Mouse (Mus musculus) CH12.LX (cell line): Measurements from ENCODE around the gene Map2k5.

ENCODE experiments used
- CHD2 ChIP-seq: IDR thresholded peaks from 2 replicates; pipeline ENCODE4 v1.6.1; 2011; ENCODE audit warnings: low read length, improper control_type of control experiment
- CTCF ChIP-seq, 2 experiments: IDR thresholded peaks in 1 of 2; conservative IDR thresholded peaks in 1 of 2; 2 replicates each; pipeline ENCODE4 v1.5.1; 2011 to 2012; ENCODE audit warnings: low read depth in 2 of 2, low read length in 2 of 2, improper control_type of control experiment in 1 of 2, inconsistent platforms in 1 of 2, mild to moderate bottlenecking in 1 of 2, moderate library complexity in 1 of 2
- ETS1 ChIP-seq: conservative IDR thresholded peaks from 2 replicates; pipeline ENCODE4 v1.6.1; 2012; ENCODE audit warnings: low read depth, mild to moderate bottlenecking, inconsistent platforms, low read length, improper control_type of control experiment, moderate library complexity
- MAX ChIP-seq: IDR thresholded peaks from 2 replicates; pipeline ENCODE4 v1.6.1; 2011; ENCODE audit warnings: low read length, improper control_type of control experiment
- POLR2A ChIP-seq: IDR thresholded peaks from 2 replicates; pipeline ENCODE4 v1.6.1; 2011; ENCODE audit warnings: low read depth, mild to moderate bottlenecking, improper control_type of control experiment, low read length
- RAD21 ChIP-seq: IDR thresholded peaks from 2 replicates; pipeline ENCODE4 v1.6.1; 2011; ENCODE audit warnings: low read depth, mild to moderate bottlenecking, low read length, improper control_type of control experiment, moderate library complexity
- USF2 ChIP-seq: conservative IDR thresholded peaks from 2 replicates; pipeline ENCODE4 v1.6.1; 2011; ENCODE audit warnings: low read depth, low read length, improper control_type of control experiment

GRCm38 (mm10) chr9:63178296-63178695, 199.4 kb downstream of the Map2k5 start:
- TF ChIP-seq CHD2 (no peak), USF2 (no peak), POLR2A (no peak), RAD21 (no peak), CTCF (conservative IDR thresholded peaks at IDR 0.05 in 1 of 2, IDR thresholded peaks at IDR 0.05 in 1 of 2; ENCODE audit: low read depth in 2 of 2, low read length in 2 of 2) (no peak), ETS1 (no peak), MAX (no peak)
